23 mouse cellular contexts compared by ENCODE assay signal in genomic region chr19:44013862-44014261, GRCm38 (mm10). TPM values are rescaled to one million over a fixed set of nuclear protein-coding genes. Genes with fewer than 3 reads are reported as not detected.
"Had no signal": no experiment of that assay in that cellular context is flagged by ENCODE, and none has a peak within 500 bp of the region (broad histone marks: within the 10 kb centered on the region; RNA-seq: fewer than 3 reads in every experiment).

No protein-coding gene starts in this region.

- H3K4me1 ChIP-seq: liver, embryonic 15.5 days; midbrain, embryonic 12.5 days; midbrain, embryonic 15.5 days; neural tube, embryonic 12.5 days; neural tube, embryonic 15.5 days had no signal

- DNase-seq: kidney, adult 11 months; kidney, adult 8-10 months; kidney, postnatal 10 days; kidney, postnatal 36 days; layer of hippocampus, postnatal 36 days; right cerebral cortex, adult 18-20 months; right cerebral cortex, postnatal 25 days; spleen, adult 18-20 months; thymus, adult 18-20 months; thymus, postnatal 36 days had no signal

- H3K36me3 ChIP-seq: kidney, embryonic 15.5 days; liver, embryonic 12.5 days; liver, embryonic 15.5 days; midbrain, embryonic 12.5 days; midbrain, embryonic 15.5 days; neural tube, embryonic 12.5 days; neural tube, embryonic 15.5 days had no signal

- H3K27me3 ChIP-seq: kidney, embryonic 15.5 days; liver, embryonic 12.5 days; liver, embryonic 15.5 days; midbrain, embryonic 12.5 days; midbrain, embryonic 15.5 days; neural tube, embryonic 12.5 days; neural tube, embryonic 15.5 days had no signal

- H3K4me3 ChIP-seq: kidney, embryonic 15.5 days; left cerebral cortex, adult 2 months; liver, embryonic 12.5 days; liver, embryonic 15.5 days; midbrain, embryonic 12.5 days; midbrain, embryonic 15.5 days; neural tube, embryonic 12.5 days; neural tube, embryonic 15.5 days had no signal

- H3K9ac ChIP-seq: kidney, embryonic 15.5 days; liver, embryonic 12.5 days; liver, embryonic 15.5 days; midbrain, embryonic 12.5 days; midbrain, embryonic 15.5 days; neural tube, embryonic 12.5 days; neural tube, embryonic 15.5 days had no signal

- H3K9me3 ChIP-seq: kidney, embryonic 15.5 days; liver, embryonic 12.5 days; liver, embryonic 15.5 days; midbrain, embryonic 12.5 days; midbrain, embryonic 15.5 days; neural tube, embryonic 12.5 days; neural tube, embryonic 15.5 days had no signal

- H3K27ac ChIP-seq: kidney, embryonic 15.5 days; left cerebral cortex, adult 2 months; liver, embryonic 12.5 days; liver, embryonic 15.5 days; macrophage; midbrain, embryonic 12.5 days; midbrain, embryonic 15.5 days; neural tube, embryonic 12.5 days; neural tube, embryonic 15.5 days had no signal

- ATAC-seq: liver, embryonic 12.5 days; midbrain, embryonic 15.5 days had no signal

- H3K4me2 ChIP-seq: kidney, embryonic 15.5 days; liver, embryonic 12.5 days; liver, embryonic 15.5 days; midbrain, embryonic 12.5 days; midbrain, embryonic 15.5 days; neural tube, embryonic 12.5 days; neural tube, embryonic 15.5 days had no signal

RNA-seq across cellular contexts. Expression of gene Cyp2c23, which starts 15.1 kb away (rescaled TPM):
- total RNA-seq: layer of hippocampus, adult 8-10 months; layer of hippocampus, postnatal 10 days; layer of hippocampus, postnatal 36 days; megakaryocyte, adult 5-6 weeks had no signal
- polyA plus RNA-seq: midbrain, embryonic 12.5 days; midbrain, embryonic 15.5 days; neural tube, embryonic 12.5 days; neural tube, embryonic 15.5 days had no signal

RNA-seq across cellular contexts. Expression of gene Cpn1, which starts 27.5 kb away (rescaled TPM):
- polyA plus RNA-seq: limb, embryonic 11.5 days; macrophage had no signal
